Mouse (Mus musculus) bone marrow, adult 2 months (tissue): ENCODE results near the gene Ttc7b.

ENCODE experiments used
- CTCF ChIP-seq: fragments of 200-500 bp; IDR thresholded peaks from 2 replicates; pipeline ENCODE4 v1.5.1; 2011; ENCODE audit warnings: low read length, control low read depth; ENCODE audit not compliant: control insufficient read depth, insufficient read depth
- POLR2A ChIP-seq: fragments of 200-500 bp; IDR thresholded peaks from 2 replicates; pipeline ENCODE4 v1.6.1; 2011; ENCODE audit warnings: low read depth, mild to moderate bottlenecking, control low read depth, low read length, borderline replicate concordance; ENCODE audit not compliant: control insufficient read depth

- no peak for TF ChIP-seq CTCF
- TF ChIP-seq POLR2A, result no peak
These were observed 148.6 kb downstream of the Ttc7b start for GRCm38 (mm10) chr12:100372015-100372414.
